Mouse (Mus musculus): ENCODE measurements at regions not wholly inside any gene's neighbourhood (a gene's known extent, or its start where the extent isn't known, plus 50 kb on each side); places are given as distances from the start of the nearest gene placed in this dataset.

- TF ChIP-seq CTCF (IDR thresholded peaks at IDR 0.05; ENCODE audit: control insufficient read depth, insufficient read depth, insufficient replicate concordance, low read depth, low read length) (no peak), POLR2A (IDR thresholded peaks at IDR 0.05; ENCODE audit: control insufficient read depth, low read depth, low read length) (no peak)
Measured at GRCm38 (mm10) chr14:74359663-74360552, 280.7 kb upstream of the Htr2a start.
